Mouse (Mus musculus) layer of hippocampus, adult 9-11 months (tissue): ENCODE data around the gene Rph3a.
"Not testable (repeated sequence)": the region's sequence is repeated elsewhere in the genome, so short reads cannot be mapped to it uniquely, and the experiment has no call there.

ENCODE experiments used
- DNase-seq: peaks from one replicate; pipeline ENCODE4 v3.0.0; 2022

Rph3a gene

GRCm38 (mm10) chr5:120906791-120907733 lies 102.8 kb downstream of the Rph3a start, which contains the start of gene Oas1a:
Oas1a (minus strand) TSS chr5:120907521.
- DNase-seq: not testable (repeated sequence)

GRCm38 (mm10) chr5:120902056-120902455 lies 107.8 kb downstream of the Rph3a start:
- DNase-seq: no peak

- no peak for DNase-seq
Measured at GRCm38 (mm10) chr5:120900666-120901065, 109.2 kb downstream of the Rph3a start.

GRCm38 (mm10) chr5:120898726-120899125 lies 111.2 kb downstream of the Rph3a start:
- DNase-seq: no peak

- DNase-seq: no peak
Measured at GRCm38 (mm10) chr5:120898307-120898706, 111.6 kb downstream of the Rph3a start.

- DNase-seq: no peak
Measured at GRCm38 (mm10) chr5:120895231-120895900, 114.5 kb downstream of the Rph3a start.

GRCm38 (mm10) chr5:120894692-120895091 lies 115.2 kb downstream of the Rph3a start:
- DNase-seq: not testable (repeated sequence)

- not testable (repeated sequence) for DNase-seq
Measured at GRCm38 (mm10) chr5:120893866-120894265, 116.0 kb downstream of the Rph3a start.

GRCm38 (mm10) chr5:120892243-120892660 lies 117.6 kb downstream of the Rph3a start:
- DNase-seq: no peak

GRCm38 (mm10) chr5:120891566-120892242 lies 118.2 kb downstream of the Rph3a start:
- DNase-seq: not testable (repeated sequence)

- DNase-seq: no peak
Measured at GRCm38 (mm10) chr5:120890991-120891390, 118.9 kb downstream of the Rph3a start.
